Mouse (Mus musculus) cerebellum, adult 2 months (tissue): ENCODE data around the gene Akap8.

ENCODE experiments used
- CTCF ChIP-seq: fragments of 200-500 bp; IDR thresholded peaks from 2 replicates; pipeline ENCODE4 v1.5.1; 2011; ENCODE audit warnings: low read depth, mild to moderate bottlenecking, control low read depth, low read length, moderate library complexity, borderline replicate concordance; ENCODE audit not compliant: insufficient read depth
- POLR2A ChIP-seq: fragments of 200-500 bp; IDR thresholded peaks from 2 replicates; pipeline ENCODE4 v1.6.1; 2011; ENCODE audit warnings: low read length, control low read depth, borderline replicate concordance; ENCODE audit not compliant: insufficient read depth

DNA sequence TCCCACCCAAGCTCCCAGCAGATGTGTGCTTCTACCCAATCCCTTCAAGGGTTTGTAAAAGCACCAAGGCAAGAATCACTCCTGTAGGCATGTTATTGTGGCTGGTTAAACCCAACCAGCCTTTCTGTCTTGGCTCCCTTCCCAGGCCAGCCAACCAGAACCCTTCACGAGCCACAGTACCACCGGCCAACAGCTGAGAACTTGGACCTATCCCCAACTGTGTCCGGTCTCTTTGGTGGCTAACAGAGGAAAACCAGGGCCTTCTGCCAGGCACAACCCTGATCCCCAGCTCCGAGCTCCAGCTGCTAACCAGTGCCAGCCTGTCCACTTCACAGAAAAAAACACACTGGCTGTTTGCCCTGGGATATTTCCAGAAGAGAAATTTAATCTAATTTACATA, 32.7 kb upstream of the Akap8 start:
- TF ChIP-seq CTCF (no peak), POLR2A (no peak)
